Mouse (Mus musculus) E14TG2a.4 (cell line): ENCODE data around the gene Pnma1.
A peak's percentile ranks its signal among the peaks of the same experiment; 100 is the strongest.

Experiments
- H3K27me3 ChIP-seq: 2 replicates; pipeline ENCODE4 v1.6.1; 2014; ENCODE audit warnings: low read length, control low read depth; ENCODE audit not compliant: insufficient read depth
- H3K36me3 ChIP-seq: 2 replicates; pipeline ENCODE4 v1.6.1; 2014; ENCODE audit warnings: low read length, control low read depth; ENCODE audit not compliant: insufficient read depth
- H3K4me1 ChIP-seq: replicated peaks from 2 replicates; pipeline ENCODE4 v1.6.1; 2014; ENCODE audit warnings: low read depth, low read length, control low read depth
- H3K4me3 ChIP-seq: replicated peaks from 2 replicates; pipeline ENCODE4 v1.5.1; 2014; ENCODE audit warnings: mild to moderate bottlenecking, low read length
- H3K9me3 ChIP-seq: 2 replicates; pipeline ENCODE4 v1.6.1; 2014; ENCODE audit warnings: low read length, control low read depth
- CTCF ChIP-seq: conservative IDR thresholded peaks from 2 replicates; pipeline ENCODE4 v1.5.1; 2014; ENCODE audit warnings: low read length
- NANOG ChIP-seq: IDR thresholded peaks from 2 replicates; pipeline ENCODE4 v1.6.1; 2014; ENCODE audit warnings: borderline replicate concordance, low read length, mixed read lengths
- POU5F1 ChIP-seq: IDR thresholded peaks from 2 replicates; pipeline ENCODE4 v1.6.1; 2014; ENCODE audit warnings: low read length, borderline replicate concordance

Gene Pnma1

GRCm38 (mm10) chr12:84161616-84162433 is 13.5 kb upstream of the Pnma1 start:
- TF ChIP-seq CTCF (peak; percentile 84), POU5F1 (no peak)
- Histone ChIP-seq H3K9me3 (no peaks in the 10 kb centered on the region), H3K36me3 (peaks cover 79% of the 10 kb centered on the region), H3K4me3 (peak overlapping the region; percentile 64), H3K4me1 (peaks cover 86% of the 10 kb centered on the region), H3K27me3 (no peaks in the 10 kb centered on the region)

- TF ChIP-seq NANOG, result no peak
- TF ChIP-seq POU5F1, result no peak
- TF ChIP-seq CTCF, result no peak
- Histone ChIP-seq H3K4me1 (peaks cover 80% of the 10 kb centered on the region), H3K4me3 (no peak overlapping the region), H3K36me3 (peaks cover 80% of the 10 kb centered on the region), H3K9me3 (no peaks in the 10 kb centered on the region), H3K27me3 (no peaks in the 10 kb centered on the region)
These were observed 12.8 kb upstream of the Pnma1 start for GRCm38 (mm10) chr12:84161116-84161515.

DNA sequence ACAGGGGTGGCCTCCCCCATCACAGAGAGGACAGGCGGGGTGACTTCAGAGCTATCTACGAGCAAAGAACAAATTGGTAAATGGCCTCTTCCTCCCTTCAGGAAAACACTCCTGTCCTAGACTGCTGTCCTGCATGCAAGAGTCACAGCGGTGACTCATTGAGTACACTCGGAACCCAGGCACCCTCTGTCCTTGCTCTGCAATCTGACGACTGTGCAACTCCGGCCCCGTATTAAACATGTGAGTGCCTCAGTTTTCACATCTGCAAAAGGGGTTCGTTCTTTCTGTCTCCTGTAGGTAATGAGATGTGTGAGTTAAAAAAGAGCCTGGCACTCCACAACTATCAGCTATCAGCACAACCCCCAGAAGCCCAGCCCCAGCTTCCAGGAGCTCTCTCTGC is 12.2 kb upstream of the Pnma1 start:
- peaks cover 74% of the 10 kb centered on the region for H3K4me1 ChIP-seq
- no peaks in the 10 kb centered on the region for H3K27me3 ChIP-seq
- peaks cover 82% of the 10 kb centered on the region for H3K36me3 ChIP-seq
- H3K4me3 ChIP-seq, result no peak overlapping the region
- no peaks in the 10 kb centered on the region for H3K9me3 ChIP-seq
- TF ChIP-seq POU5F1 (no peak), CTCF (no peak), NANOG (no peak)

DNA sequence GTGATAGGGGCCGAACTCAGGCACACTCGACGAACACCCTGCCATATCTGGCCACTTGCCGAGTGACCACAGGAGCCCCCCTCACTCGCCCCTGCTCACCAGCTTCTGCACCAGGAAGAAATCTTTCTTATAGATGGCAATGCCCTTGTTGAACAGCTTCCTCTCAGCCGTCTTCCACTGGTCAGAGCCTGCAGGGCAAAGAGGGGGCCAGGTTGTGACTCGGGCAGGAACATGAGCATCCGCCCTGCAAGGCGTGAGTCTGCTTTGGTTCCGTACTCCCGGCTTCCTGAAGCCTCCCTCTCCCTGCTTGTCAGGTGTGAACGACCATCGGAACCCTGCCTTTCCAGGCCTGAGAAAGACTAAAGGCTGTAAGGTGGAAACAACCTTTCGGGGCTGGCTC is 9.9 kb upstream of the Pnma1 start:
- no peak for TF ChIP-seq CTCF
- TF ChIP-seq NANOG, result no peak
- no peak for TF ChIP-seq POU5F1

DNA sequence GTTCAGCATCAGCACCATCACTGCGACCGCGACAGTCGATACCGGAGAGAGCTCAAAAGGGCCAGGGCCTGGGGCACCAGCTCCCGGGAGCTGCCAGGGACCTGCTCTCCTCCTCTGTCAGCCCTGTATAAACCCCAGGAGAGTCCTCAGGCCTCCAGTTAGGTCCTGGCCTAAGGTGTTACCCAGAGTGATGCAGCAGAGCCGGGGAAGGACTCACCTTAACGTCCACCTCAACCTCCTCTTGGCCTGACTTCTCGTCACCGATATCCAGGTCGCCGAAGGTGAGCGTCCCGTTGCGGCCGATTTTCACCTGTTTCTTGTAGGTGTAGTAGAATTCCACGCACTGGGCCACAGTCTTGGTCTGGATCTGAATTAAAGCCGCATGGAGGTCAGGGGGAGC is 7.9 kb upstream of the Pnma1 start:
- H3K4me1 ChIP-seq, result peaks cover 67% of the 10 kb centered on the region
- peaks cover 95% of the 10 kb centered on the region for H3K36me3 ChIP-seq
- H3K9me3 ChIP-seq, result no peaks in the 10 kb centered on the region
- no peak overlapping the region for H3K4me3 ChIP-seq
- H3K27me3 ChIP-seq, result no peaks in the 10 kb centered on the region
- TF ChIP-seq CTCF (no peak), NANOG (no peak), POU5F1 (no peak)

More for the DNA sequence above, 9.9 kb upstream of the Pnma1 start:
- Histone ChIP-seq H3K27me3 (no peaks in the 10 kb centered on the region), H3K9me3 (no peaks in the 10 kb centered on the region), H3K4me3 (no peak overlapping the region), H3K4me1 (peaks cover 67% of the 10 kb centered on the region), H3K36me3 (peaks cover 89% of the 10 kb centered on the region)

DNA sequence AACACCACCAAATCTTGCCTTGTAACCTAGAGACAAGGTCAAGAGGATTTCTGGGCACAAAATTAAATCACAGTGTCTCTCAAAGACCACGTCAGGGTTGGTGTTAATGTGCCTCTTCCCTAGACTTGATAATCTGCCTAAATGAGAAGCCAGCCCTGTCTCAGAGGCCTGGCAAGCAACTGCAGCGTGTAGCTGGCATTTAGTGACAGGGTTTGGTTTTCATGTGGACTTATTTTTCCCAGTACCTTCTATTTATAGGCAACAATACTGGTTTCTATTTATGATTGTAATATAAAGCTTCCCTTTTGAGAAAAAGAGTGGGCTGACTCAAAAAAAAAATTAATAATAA is 7.2 kb upstream of the Pnma1 start:
- Histone ChIP-seq H3K4me1 (peaks cover 64% of the 10 kb centered on the region), H3K9me3 (no peaks in the 10 kb centered on the region), H3K36me3 (peaks cover 97% of the 10 kb centered on the region), H3K4me3 (no peak overlapping the region), H3K27me3 (no peaks in the 10 kb centered on the region)
- TF ChIP-seq POU5F1, result no peak
- TF ChIP-seq NANOG, result no peak
- TF ChIP-seq CTCF, result no peak

DNA sequence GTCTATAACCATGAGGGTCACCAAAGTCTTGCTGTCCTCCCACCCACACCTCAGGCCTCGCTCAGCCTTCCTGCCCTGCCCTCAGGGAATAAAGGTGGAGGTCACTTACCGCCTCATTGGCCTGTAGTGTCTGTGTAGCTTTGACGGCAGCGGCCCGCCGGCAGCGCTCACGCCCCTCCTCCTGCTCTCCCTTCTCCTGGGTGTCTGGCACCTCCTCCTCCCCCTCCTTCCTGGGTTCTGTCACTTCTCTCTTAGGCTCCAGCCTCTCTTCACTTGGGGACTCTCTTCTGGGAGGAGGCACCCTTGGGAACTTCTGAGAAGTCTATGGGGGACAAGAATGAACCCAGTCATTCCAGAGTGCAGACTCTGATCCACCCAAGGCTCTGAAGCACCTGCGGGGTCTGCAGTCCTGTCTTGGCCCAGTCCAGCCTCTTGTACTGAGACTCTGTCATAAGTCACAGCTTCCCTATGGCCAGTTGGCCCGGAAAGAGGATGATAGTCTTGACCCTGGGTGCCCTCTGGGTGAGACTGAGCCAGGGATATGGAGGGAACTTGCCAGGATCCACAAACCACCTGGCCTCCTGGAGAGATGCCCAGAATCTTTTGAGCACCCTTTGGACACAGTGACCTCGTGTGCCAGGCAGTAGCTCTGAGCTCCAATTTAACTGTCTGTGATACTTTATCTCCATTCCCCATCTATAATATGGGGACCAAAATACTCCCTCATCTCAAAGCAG is 6.7 kb upstream of the Pnma1 start:
- H3K9me3 ChIP-seq, result no peaks in the 10 kb centered on the region
- peaks cover 63% of the 10 kb centered on the region for H3K4me1 ChIP-seq
- peaks cover 97% of the 10 kb centered on the region for H3K36me3 ChIP-seq
- H3K27me3 ChIP-seq, result no peaks in the 10 kb centered on the region
- TF ChIP-seq NANOG, result no peak
- TF ChIP-seq CTCF, result no peak
- TF ChIP-seq POU5F1, result no peak
- H3K4me3 ChIP-seq, result no peak overlapping the region

GRCm38 (mm10) chr12:84153414-84153813 is 5.1 kb upstream of the Pnma1 start:
- Histone ChIP-seq H3K36me3 (peaks cover 87% of the 10 kb centered on the region), H3K27me3 (no peaks in the 10 kb centered on the region), H3K4me3 (no peak overlapping the region), H3K4me1 (peaks cover 58% of the 10 kb centered on the region), H3K9me3 (no peaks in the 10 kb centered on the region)
- no peak for TF ChIP-seq CTCF
- no peak for TF ChIP-seq NANOG
- no peak for TF ChIP-seq POU5F1
